Mouse (Mus musculus) bone marrow macrophage, adult 2 months (primary cell): ENCODE measurements around the gene Gdi2. TPM values are rescaled to one million over a fixed set of nuclear protein-coding genes. Genes with fewer than 3 reads are reported as not detected.

ENCODE experiments used
- H3K27ac ChIP-seq: 2 replicates; pipeline ENCODE4 v1.5.1; 2012; ENCODE audit warnings: low read depth, low read length; ENCODE audit not compliant: insufficient read depth
- H3K4me1 ChIP-seq: 2 replicates; pipeline ENCODE4 v1.6.1; 2012; ENCODE audit warnings: low read length; ENCODE audit not compliant: control insufficient read depth, insufficient read depth
- H3K4me3 ChIP-seq: 2 replicates; pipeline ENCODE4 v1.5.1; 2012; ENCODE audit warnings: mild to moderate bottlenecking, low read length, moderate library complexity; ENCODE audit not compliant: insufficient read depth
- CTCF ChIP-seq: IDR thresholded peaks from 2 replicates; pipeline ENCODE4 v1.5.1; 2012; ENCODE audit warnings: low read depth, mild to moderate bottlenecking, low read length, moderate library complexity
- POLR2A ChIP-seq: IDR thresholded peaks from 2 replicates; pipeline ENCODE4 v1.6.1; 2012; ENCODE audit warnings: mild to moderate bottlenecking, low read depth, low read length, borderline replicate concordance
- polyA plus RNA-seq: library from polyadenylated mRNA; stranded (reverse); fragments of >200 nt; gene quantifications from 2 replicates; pipeline ENCODE4 v1.2.4, GENCODE M21; 2012; ENCODE audit not compliant: missing spikeins, insufficient read depth, insufficient read length

Gdi2 gene
- polyA plus RNA-seq, 1 experiment: 1,106 TPM

- H3K27ac ChIP-seq: no peak overlapping the region
- H3K4me3 ChIP-seq: no peak overlapping the region
- H3K4me1 ChIP-seq: peaks cover 36% of the 10 kb centered on the region
- no peak for TF ChIP-seq CTCF
- no peak for TF ChIP-seq POLR2A
Measured at GRCm38 (mm10) chr13:3547410-3547809, 9.5 kb downstream of the Gdi2 start.

- Histone ChIP-seq H3K4me1 (peaks cover 35% of the 10 kb centered on the region), H3K4me3 (no peak overlapping the region), H3K27ac (no peak overlapping the region)
- TF ChIP-seq CTCF: no peak
- no peak for TF ChIP-seq POLR2A
Measured at GRCm38 (mm10) chr13:3547856-3548255, 10.0 kb downstream of the Gdi2 start.

- Histone ChIP-seq H3K4me1 (no peaks in the 10 kb centered on the region), H3K4me3 (no peak overlapping the region), H3K27ac (no peak overlapping the region)
- TF ChIP-seq CTCF: no peak
- TF ChIP-seq POLR2A: no peak
Measured at GRCm38 (mm10) chr13:3563130-3563529, 25.3 kb downstream of the Gdi2 start.

GRCm38 (mm10) chr13:3563953-3564352, 26.1 kb downstream of the Gdi2 start:
- no peak overlapping the region for H3K27ac ChIP-seq
- H3K4me3 ChIP-seq: no peak overlapping the region
- no peak for TF ChIP-seq POLR2A
- TF ChIP-seq CTCF: no peak
- H3K4me1 ChIP-seq: no peaks in the 10 kb centered on the region

- no peak overlapping the region for H3K4me3 ChIP-seq
Measured at GRCm38 (mm10) chr13:3590789-3591188, 52.9 kb downstream of the Gdi2 start.

GRCm38 (mm10) chr13:3594311-3594710, 56.4 kb downstream of the Gdi2 start:
- Histone ChIP-seq H3K27ac (no peak overlapping the region), H3K4me1 (no peaks in the 10 kb centered on the region), H3K4me3 (no peak overlapping the region)
- no peak for TF ChIP-seq CTCF
- no peak for TF ChIP-seq POLR2A

More at GRCm38 (mm10) chr13:3590789-3591188, 52.9 kb downstream of the Gdi2 start:
- Histone ChIP-seq H3K27ac (no peak overlapping the region), H3K4me1 (no peaks in the 10 kb centered on the region)
- TF ChIP-seq CTCF (no peak), POLR2A (no peak)

- TF ChIP-seq POLR2A: no peak
- TF ChIP-seq CTCF: no peak
- H3K4me3 ChIP-seq: no peak overlapping the region
- no peak overlapping the region for H3K27ac ChIP-seq
- H3K4me1 ChIP-seq: no peaks in the 10 kb centered on the region
Measured at GRCm38 (mm10) chr13:3596232-3596631, 58.4 kb downstream of the Gdi2 start.

DNA sequence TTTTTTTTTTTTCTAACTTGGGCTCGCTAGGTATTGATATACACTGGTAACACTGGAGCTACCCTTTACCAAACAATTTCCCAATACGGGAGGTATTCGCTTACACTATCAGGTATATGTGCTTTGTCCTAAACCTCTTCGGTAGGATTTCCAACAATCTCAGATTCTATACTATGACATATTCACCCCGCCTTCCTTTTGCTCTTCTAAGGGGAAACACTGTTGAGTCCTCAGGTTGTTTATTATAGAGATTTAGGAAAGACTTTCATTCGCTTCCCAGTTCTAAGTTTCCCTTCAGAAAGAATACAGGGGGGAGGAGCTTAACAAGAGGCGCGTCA, 71.9 kb downstream of the Gdi2 start:
- Histone ChIP-seq H3K27ac (no peak overlapping the region), H3K4me3 (peak overlapping the region; percentile 99), H3K4me1 (0 out of 2 replicates have a peak, but pooled peaks cover 2% of the 10 kb centered on the region)
- TF ChIP-seq CTCF (no peak), POLR2A (no peak)

DNA sequence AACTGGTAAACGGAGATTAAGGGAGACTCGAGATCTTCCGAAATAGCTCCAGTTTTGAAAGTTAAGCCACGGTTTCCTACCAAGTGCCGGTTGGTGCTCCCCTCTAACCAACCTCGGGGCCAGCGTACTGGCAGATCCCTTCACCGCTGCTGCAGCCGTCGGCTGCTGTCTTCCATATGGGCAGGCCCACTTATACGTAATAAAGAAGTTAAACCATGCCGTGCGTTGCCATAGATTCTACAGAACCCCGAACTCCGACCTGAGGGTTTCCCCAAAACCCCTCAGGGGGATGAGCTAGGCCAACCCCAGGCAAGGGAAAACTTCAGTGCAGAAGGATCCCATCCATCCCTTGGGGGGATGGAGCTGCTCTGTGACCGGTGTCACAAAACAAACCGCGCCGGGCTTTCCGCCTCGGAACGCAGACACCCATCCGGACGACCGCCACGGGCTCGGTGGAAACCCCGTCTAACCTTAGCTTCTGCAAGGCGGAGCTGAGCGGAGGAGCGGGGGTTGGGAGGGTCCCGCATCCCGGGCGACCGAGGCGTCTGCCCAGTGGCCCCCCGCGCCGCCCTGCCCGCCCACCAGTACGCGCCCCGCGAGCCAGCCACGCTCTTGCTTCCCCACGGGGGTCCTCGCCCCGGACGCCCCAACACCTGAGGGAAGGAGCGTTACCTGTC, 72.4 kb downstream of the Gdi2 start:
- 0 out of 2 replicates have a peak, but pooled peaks cover 2% of the 10 kb centered on the region for H3K4me1 ChIP-seq
- TF ChIP-seq POLR2A: no peak
- TF ChIP-seq CTCF: no peak
- peak overlapping the region; percentile 99 for H3K4me3 ChIP-seq
- H3K27ac ChIP-seq: peak overlapping the region; percentile 81

- TF ChIP-seq POLR2A: no peak
- Histone ChIP-seq H3K4me3 (peak within 1 kb of the TSS; percentile 99), H3K4me1 (0 out of 2 replicates have a peak, but pooled peaks cover 2% of the 10 kb centered on the region), H3K27ac (peak within 1 kb of the TSS; percentile 81)
Measured at GRCm38 (mm10) chr13:3610795-3611438, 73.1 kb downstream of the Gdi2 start, which contains the start of gene Fam208b. TSS of gene Fam208b (minus strand) at chr13:3611108.

Other genes starting within 250 kb of the Gdi2 start
- gene Fam208b, start 73.0 kb downstream of the Gdi2 start, polyA plus RNA-seq: 8.1 and 12.9 TPM in 2 replicates
- 10.6 and 12.8 TPM in 2 replicates for gene Asb13, start 96.0 kb downstream of the Gdi2 start, polyA plus RNA-seq